Mouse (Mus musculus): ENCODE measurements around the gene Cdc45.

Cdc45 gene

DNA sequence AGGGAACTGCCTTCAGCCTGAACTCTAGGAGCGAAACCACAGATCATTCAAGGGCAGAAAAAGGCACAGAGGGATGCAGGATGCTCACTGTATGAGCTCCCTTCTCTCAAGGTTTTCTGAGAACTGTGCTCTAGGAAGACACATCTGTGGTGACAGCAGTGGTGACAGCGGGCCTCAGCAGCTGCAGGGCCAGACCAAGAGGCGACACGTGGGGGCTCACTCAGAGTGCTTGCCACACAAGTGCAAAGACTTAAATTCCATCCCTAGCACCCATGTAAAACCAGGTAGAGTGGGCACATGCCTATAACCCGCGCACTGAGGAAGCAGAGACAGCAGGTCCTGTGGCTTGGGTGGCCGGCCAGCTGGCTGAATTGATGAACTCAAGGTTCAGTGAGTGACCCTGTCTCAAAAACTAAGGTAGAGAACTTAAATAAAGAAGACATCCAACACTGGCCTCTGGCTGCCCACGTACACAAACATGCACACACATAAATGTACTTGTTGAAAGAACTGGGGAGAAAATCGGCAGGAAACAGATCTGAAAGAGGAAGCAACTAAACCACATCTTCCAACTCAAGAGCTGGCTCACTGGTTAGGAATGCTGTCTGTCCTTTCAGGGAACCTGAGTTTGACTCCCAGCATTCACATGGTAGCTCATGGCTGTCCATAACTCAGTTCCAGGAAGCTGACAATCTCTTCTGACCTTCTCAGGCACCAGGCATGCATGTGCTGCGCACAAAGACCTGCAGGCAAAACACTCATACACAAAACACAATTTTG, 23.0 kb downstream of the Cdc45 start:
- no peak for DNase-seq (ENCODE audit: low spot score)

- no peak for DNase-seq (ENCODE audit: low spot score)
These were observed 25.1 kb downstream of the Cdc45 start for GRCm38 (mm10) chr16:18786652-18787051.

DNA sequence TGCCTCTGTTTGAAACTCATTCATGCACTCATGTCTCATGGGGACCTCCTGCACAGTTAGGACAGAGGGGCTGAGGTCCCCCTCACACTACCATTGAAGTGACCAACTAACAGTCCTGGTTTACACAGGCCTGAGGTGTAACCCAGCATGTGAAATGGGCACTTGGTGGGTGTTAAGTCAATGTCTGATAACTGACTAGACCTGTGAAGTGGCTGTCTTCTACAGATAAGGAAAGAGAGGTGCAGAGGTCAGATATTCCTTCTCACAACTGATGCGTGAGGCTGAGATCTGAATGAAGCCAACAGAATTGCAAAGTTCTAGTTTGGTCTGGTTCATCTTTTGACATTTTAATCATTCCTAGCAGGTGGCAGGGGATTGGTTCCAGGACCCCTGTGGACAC, 26.3 kb downstream of the Cdc45 start:
- DNase-seq (ENCODE audit: low spot score), result no peak

DNA sequence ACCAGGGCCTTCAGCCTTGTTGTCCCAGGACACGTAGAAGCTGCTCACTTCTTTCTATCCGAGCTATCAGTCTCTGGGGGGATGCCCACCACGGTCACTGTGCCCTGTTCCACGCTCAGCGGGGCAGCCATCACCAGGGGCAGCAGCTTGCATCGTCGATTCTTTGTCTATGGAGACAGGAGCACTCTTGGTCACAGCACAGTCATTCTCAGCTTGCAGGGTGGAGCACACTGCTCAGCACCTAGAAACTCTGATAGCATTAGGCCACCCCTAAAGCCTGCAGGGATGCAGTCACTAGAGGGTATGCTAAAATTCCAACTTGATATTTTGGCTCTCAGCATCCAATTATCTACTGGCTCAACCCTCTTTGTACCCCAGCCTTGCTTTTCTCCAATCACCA, 26.8 kb downstream of the Cdc45 start:
- DNase-seq (ENCODE audit: low spot score), result no peak

DNA sequence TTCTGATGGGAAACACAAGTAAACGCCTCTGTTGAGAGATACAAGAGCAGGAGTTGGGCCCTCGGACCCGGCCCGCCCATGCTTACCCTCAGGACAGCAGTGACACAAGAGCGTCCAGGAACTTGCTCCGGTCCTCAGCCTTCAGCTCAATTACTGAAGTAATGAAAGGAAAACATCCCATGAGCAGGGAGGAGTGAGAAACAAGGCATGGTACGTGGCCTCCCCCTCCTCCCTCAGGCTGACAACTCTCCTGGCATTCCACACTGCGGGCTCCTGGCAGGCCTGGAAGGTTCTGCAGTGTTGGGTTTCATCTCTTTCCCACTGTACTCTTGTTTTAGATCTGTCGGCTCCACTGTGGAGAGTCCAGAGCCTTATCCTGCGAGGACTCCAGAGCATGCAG, 30.0 kb downstream of the Cdc45 start:
- DNase-seq (ENCODE audit: low spot score), result no peak

DNA sequence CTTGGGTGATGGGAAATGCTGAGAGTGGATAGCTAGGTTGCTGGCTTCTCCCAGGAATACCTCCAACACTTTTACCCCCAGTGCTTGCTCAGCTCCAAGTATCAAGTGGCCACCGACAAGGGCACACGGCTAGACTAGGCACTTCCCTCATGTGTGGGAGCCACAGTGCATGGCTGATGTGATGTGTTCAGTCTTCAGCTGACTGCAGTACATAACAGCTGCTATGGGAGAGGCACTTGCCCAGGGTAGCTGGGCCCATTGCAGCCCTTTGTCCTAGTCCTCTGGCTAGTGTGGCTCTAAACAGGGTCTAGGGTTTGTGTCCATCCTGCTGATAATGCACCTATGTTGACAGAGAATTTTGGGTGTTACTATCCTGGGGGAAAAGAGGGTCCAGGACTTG, 33.3 kb downstream of the Cdc45 start:
- no peak for DNase-seq (ENCODE audit: low spot score)

DNA sequence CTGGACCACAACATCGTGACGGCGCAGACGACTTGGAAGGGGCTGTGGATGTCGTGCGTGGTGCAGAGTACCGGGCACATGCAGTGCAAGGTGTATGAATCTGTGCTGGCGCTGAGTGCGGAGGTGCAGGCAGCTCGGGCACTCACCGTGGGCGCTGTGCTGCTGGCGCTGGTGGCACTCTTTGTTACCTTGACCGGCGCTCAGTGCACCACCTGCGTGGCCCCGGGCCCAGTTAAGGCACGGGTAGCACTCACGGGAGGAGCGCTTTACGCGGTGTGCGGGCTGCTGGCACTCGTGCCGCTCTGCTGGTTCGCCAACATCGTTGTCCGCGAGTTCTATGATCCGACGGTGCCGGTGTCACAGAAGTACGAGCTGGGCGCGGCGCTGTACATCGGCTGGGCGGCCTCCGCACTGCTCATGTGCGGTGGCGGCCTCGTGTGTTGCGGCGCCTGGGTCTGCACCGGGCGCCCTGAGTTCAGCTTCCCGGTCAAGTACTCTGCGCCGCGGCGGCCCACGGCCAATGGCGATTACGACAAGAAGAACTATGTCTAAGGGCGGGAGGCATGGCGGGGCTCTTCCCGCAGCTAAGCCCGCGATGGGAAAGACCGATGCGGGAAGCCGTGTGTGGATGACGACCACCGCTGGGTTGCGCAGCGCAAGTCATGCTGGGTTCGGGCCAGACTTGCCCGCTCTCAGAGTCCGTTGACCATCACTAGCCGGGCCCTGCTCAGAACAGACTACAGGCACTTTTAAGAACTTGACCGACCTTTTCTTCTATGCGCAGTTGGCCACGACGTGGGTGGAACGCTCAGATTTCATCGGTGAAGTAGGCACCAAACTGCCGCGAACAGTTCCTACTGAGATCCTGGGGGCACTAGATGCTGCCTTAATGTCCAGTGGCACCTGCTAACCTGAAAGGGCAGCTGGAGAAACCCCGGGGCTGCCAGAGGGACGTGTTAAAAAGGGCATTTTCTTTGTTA, 34.4 kb downstream of the Cdc45 start:
- no peak for DNase-seq (ENCODE audit: low spot score)

GRCm38 (mm10) chr16:18776556-18777100, 35.2 kb downstream of the Cdc45 start, which contains the start of gene Cldn5:
Cldn5 (plus strand) TSS chr16:18776847.
- DNase-seq (ENCODE audit: low spot score), result peak; percentile 38

DNA sequence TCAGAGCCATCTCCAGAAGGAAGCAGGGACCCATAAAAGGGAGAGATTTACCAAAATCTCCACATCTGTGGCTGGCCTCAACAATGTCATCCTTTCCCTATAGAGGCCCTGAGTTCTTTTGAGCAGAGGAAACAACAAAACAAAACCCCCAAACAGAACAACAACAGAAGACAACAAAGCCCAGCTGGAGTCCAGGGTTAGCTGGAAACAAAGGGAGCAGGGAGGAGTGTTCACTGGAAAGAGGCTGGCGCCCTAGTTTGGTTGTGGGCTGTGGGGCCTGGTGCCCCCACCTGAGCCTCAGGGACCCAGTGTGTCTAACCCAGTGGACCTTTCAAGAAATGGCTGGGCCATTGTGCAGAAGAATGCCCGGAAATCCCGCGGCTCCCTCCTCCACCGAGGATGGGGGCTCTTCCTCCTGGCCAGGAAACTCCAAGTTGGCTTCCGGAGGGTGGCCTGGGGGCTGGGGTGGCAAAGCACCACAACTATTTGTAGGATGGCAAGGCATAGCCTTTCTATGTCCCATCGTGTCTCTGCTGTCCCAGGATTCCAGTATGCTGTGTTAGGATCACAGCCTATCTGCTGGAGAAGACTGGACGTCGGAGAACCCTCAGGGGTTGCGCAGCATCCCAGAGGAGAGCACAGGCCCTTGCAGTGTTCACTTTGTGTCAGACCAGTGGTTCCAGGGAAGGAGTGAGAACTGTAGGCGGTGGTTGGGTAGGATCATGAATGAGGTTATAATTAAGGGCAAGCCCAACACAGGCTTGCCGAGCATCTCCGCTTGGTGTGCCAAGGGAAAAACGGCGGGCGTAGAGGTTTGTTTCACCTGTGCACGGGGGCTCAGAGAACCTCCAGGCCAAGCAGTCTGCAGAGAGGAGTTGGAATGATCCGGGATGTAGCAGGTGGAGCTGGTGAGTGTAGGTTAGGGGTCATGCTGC, 35.9 kb downstream of the Cdc45 start:
- no peak for DNase-seq (ENCODE audit: low spot score)

DNA sequence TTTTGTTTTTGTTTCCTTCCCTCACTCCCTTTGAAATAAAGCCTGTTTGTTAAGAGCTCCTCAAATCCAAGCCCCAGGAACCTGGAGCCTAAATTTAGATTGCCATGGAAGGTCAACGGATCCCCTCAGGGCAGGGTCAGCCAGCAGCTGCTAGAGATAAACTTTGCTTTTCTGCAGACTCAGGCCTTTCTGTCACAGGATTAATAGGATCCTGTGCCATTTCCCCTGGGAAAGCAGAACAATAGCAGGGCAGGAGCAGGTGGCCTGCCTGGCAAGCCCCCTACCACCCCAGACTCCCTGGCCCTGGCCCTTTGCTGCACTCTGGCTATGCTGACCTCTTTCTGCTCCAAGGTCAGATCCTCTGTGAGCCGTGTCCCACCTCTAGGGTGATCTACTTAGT, 37.9 kb downstream of the Cdc45 start:
- DNase-seq (ENCODE audit: low spot score), result no peak

DNA sequence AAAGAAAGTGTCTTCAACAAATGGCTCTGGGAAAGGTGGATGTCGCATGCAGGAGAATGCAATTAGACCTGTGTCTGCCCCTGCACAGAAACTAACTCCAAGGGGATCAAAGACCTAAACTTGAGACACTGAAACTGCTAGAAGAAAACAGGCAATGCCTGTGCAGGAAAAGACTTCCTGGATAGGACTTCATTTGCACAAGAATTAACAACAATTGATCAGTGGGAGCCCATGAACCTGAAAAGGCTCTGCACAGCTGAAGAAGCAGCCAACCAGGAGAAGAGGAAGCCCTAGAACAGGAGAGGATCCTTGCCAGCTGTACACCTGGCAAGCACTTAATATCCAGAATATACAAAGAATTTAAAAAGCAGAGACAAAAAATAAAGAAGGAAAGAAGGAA, 42.3 kb downstream of the Cdc45 start:
- no peak for DNase-seq (ENCODE audit: low spot score)

DNA sequence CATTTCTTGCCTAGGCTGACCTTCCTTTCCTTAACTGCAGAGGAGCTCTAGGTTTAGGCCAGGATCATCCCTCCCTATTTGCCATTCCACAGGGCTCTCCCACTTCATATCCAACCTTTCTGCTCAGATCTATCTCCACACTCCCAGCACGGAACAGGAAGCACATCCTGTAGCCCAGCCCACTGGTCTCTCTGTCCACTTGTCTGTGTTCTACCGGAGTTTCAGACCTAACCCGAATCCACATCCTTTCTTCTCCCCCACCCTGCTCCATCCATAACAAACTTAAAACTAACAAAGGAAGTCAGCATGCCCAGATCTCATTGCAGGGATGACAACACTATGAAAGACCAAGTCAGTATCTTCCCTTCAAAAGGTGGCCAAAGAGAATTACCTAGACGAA, 45.4 kb downstream of the Cdc45 start:
- DNase-seq (ENCODE audit: low spot score), result no peak

DNA sequence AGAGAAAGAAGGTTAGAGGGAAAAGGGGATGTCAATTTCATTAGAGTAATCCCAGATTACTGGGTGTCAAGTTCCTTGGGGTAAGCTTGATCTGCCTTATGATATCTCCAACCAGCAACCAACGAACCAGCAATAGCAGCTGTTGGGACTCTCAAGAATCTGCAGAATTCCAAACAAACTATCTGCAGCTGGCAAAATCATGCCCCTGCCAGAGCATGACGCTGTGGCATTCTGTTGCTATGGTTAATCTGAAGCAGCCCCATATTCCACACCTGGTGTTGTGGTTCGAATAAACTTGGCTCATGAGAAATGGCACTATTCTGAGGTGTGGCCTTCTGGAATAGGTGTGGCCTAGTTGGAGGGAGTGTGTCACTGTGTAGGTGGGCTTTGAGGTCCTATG, 48.8 kb downstream of the Cdc45 start:
- DNase-seq (ENCODE audit: low spot score), result no peak

- no peak for DNase-seq (ENCODE audit: low spot score)
These were observed 50.1 kb downstream of the Cdc45 start for GRCm38 (mm10) chr16:18761734-18762133.

DNA sequence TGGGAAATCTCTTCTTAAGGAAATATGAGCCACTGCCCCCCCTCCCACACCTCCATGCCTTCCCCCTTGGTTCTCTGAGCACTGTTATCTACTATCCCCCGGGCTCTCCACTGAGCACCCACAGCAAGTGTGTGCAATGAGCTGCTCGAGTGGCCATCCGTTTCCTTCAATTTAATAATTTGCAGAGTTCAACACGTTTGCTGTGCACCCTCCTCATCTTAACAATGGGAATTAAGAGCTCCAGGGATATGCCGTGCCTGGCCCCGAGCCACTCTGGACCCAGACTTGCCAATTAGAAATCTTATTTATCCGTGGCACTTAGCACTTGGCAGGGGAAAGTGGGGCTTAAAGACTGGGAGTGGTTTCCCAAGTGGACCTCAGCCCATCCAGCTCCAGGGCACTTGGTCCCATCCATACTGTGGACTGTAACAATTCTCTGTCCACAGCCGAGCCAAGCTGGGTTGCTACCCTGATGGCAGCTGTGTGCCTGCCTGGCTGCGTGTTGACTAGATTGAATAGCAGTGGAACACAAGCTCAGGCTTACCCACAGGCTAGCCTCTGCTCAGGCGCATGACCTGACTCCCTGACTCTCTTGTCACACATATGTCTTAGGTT, 59.8 kb downstream of the Cdc45 start:
- no peak for DNase-seq (ENCODE audit: low spot score)

GRCm38 (mm10) chr16:18751101-18751500, 60.7 kb downstream of the Cdc45 start:
- no peak for DNase-seq (ENCODE audit: low spot score)

- DNase-seq (ENCODE audit: low spot score), result no peak
These were observed 65.3 kb downstream of the Cdc45 start for GRCm38 (mm10) chr16:18746268-18747122.

DNA sequence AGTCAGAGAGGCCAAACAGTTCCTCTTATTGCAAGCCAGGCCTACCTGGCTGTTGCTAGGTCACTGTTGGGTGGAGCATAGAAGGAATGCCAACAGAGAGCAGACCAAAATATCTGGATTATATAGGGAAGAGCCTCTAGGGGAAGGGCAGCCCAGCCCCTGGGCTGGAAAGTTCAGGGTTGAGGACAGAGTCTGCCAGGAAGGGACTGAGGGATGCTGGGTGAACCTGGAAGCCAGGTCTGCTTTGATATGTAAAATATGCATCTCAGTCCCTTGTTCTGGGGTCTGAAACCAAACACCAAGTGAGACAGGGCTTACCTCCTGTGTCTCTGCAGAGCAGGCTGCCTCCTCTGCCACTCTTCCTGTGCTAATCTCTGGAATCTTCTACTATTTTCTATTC, 73.5 kb downstream of the Cdc45 start:
- no peak for DNase-seq (ENCODE audit: low spot score)

- DNase-seq (ENCODE audit: low spot score), result peak; percentile 9
These were observed 78.5 kb downstream of the Cdc45 start for GRCm38 (mm10) chr16:18733100-18733956.

Measured in yolk sac, embryonic 10.5 days (tissue).